Mouse (Mus musculus) liver, adult 2 months (tissue): ENCODE data around the gene Hist1h3i. TPM values are rescaled to one million over a fixed set of nuclear protein-coding genes. Genes with fewer than 3 reads are reported as not detected.
"Not testable (repeated sequence)": the region's sequence is repeated elsewhere in the genome, so short reads cannot be mapped to it uniquely, and the experiment has no call there.

ENCODE experiments used
- DNase-seq: peaks from one replicate; pipeline ENCODE4 v3.0.0-alpha.2; 2011; ENCODE audit warnings: low read depth, low spot score; ENCODE audit errors: extremely low read depth
- H3K27ac ChIP-seq: fragments of 200-500 bp; replicated peaks from 2 replicates; pipeline ENCODE4 v1.5.1; 2012; ENCODE audit warnings: low read depth, mild to moderate bottlenecking, control low read depth, inconsistent platforms, low read length; ENCODE audit not compliant: insufficient read depth
- H3K27me3 ChIP-seq: fragments of 200-500 bp; 2 replicates; pipeline ENCODE4 v1.6.1; 2012; ENCODE audit warnings: mild to moderate bottlenecking, moderate library complexity, low read length, inconsistent platforms; ENCODE audit not compliant: control insufficient read depth, insufficient read depth
- H3K36me3 ChIP-seq: fragments of 200-500 bp; 2 replicates; pipeline ENCODE4 v1.6.1; 2012; ENCODE audit warnings: low read length, inconsistent platforms; ENCODE audit not compliant: control insufficient read depth, insufficient read depth
- H3K4me1 ChIP-seq: fragments of 200-500 bp; 2 replicates; pipeline ENCODE4 v1.6.1; 2011; ENCODE audit warnings: low read length; ENCODE audit not compliant: control insufficient read depth, insufficient read depth
- H3K4me3 ChIP-seq: fragments of 200-500 bp; 2 replicates; pipeline ENCODE4 v1.5.1; 2011; ENCODE audit warnings: low read depth, mild to moderate bottlenecking, control low read depth, low read length, moderate library complexity; ENCODE audit not compliant: insufficient read depth
- H3K79me2 ChIP-seq: fragments of 200-500 bp; 2 replicates; pipeline ENCODE4 v1.6.1; 2012; ENCODE audit warnings: inconsistent platforms, mild to moderate bottlenecking, low read length, moderate library complexity; ENCODE audit not compliant: control insufficient read depth, insufficient read depth
- H3K9ac ChIP-seq: fragments of 200-500 bp; 2 replicates; pipeline ENCODE4 v1.6.1; 2012; ENCODE audit warnings: low read depth, mild to moderate bottlenecking, control low read depth, inconsistent platforms, low read length
- CTCF ChIP-seq: fragments of 200-500 bp; IDR thresholded peaks from 2 replicates; pipeline ENCODE4 v1.5.1; 2011; ENCODE audit warnings: low read depth, low read length, control low read depth
- POLR2A ChIP-seq: fragments of 200-500 bp; IDR thresholded peaks from 2 replicates; pipeline ENCODE4 v1.6.1; 2011; ENCODE audit warnings: low read length, control low read depth; ENCODE audit not compliant: insufficient read depth; ENCODE audit errors: extremely low read depth
- WGBS: fragments of 180-500 bp; shearing (Covaris S2); methylation state at CpG from one replicate; pipeline ENCODE4 v1.1.7; 2018; 5-methylcytosine and 5-hydroxymethylcytosine counted together
- polyA plus RNA-seq: library from polyadenylated mRNA; depleted of rRNA; stranded (reverse); fragments of >200 nt; gene quantifications from 2 replicates; pipeline ENCODE4 v1.2.3, GENCODE M21; 2012
- total RNA-seq: library from RNA; depleted of rRNA; stranded (reverse); fragments of >200 nt; gene quantifications from 2 replicates; pipeline ENCODE4 v1.2.3, GENCODE M21; 2014

Gene Hist1h3i
- total and polyA plus RNA-seq, 2 experiments: 4.1 to 26.6 TPM

- H3K36me3 ChIP-seq: no peaks in the 10 kb centered on the region
- peaks cover 7% of the 10 kb centered on the region for H3K4me1 ChIP-seq
- no peaks in the 10 kb centered on the region for H3K79me2 ChIP-seq
- H3K9ac ChIP-seq: peak overlapping the region; percentile 69
- DNase-seq: peak; percentile 68
- 3% methylated on average over 33 of the region's 33 CpGs for WGBS
- peak overlapping the region; percentile 8; the same call in 1 of the 2 replicates for H3K27ac ChIP-seq
- TF ChIP-seq CTCF (no peak), POLR2A (no peak)
- no peaks in the 10 kb centered on the region for H3K27me3 ChIP-seq
- H3K4me3 ChIP-seq: peak overlapping the region; percentile 57
Observed at GRCm38 (mm10) chr13:21778814-21779766, 4.1 kb downstream of the Hist1h3i start.

GRCm38 (mm10) chr13:21755707-21756106 is 27.5 kb downstream of the Hist1h3i start:
- Histone ChIP-seq H3K4me3 (no peak overlapping the region), H3K27ac (no peak overlapping the region), H3K9ac (no peak overlapping the region), H3K27me3 (no peaks in the 10 kb centered on the region), H3K36me3 (no peaks in the 10 kb centered on the region), H3K79me2 (no peaks in the 10 kb centered on the region), H3K4me1 (peaks cover 5% of the 10 kb centered on the region)
- WGBS: 87% methylated on average over 1 of the region's 1 CpGs
- DNase-seq: no peak
- TF ChIP-seq POLR2A (no peak), CTCF (no peak)

- not testable (repeated sequence) for H3K79me2 ChIP-seq, H3K9ac ChIP-seq, H3K4me1 ChIP-seq, H3K27me3 ChIP-seq, H3K36me3 ChIP-seq, H3K27ac ChIP-seq, DNase-seq
- H3K4me3 ChIP-seq: peak overlapping the region; percentile 40; the same call in 1 of the 2 replicates
- WGBS: under 1% methylated on average over 16 of the region's 26 CpGs
Observed at GRCm38 (mm10) chr13:21754294-21755001, 28.7 kb downstream of the Hist1h3i start.

- Histone ChIP-seq H3K9ac (peak within 1 kb of the TSS; percentile 77), H3K27ac (peak within 1 kb of the TSS; percentile 81), H3K4me3 (peak within 1 kb of the TSS; percentile 97)
- DNase-seq: peak; percentile 80
- not testable (repeated sequence) for H3K79me2 ChIP-seq, H3K27me3 ChIP-seq, H3K4me1 ChIP-seq, H3K36me3 ChIP-seq
- TF ChIP-seq POLR2A: 0 out of 2 replicates have a peak, but pooled peaks have one; percentile 35
- WGBS: under 1% methylated on average over 48 of the region's 50 CpGs
Observed at GRCm38 (mm10) chr13:21753524-21754285, 29.5 kb downstream of the Hist1h3i start, which contains the start of the genes Hist1h2ak and Hist1h2bn. Hist1h2ak (minus strand) TSS chr13:21753827. Hist1h2bn (plus strand) TSS chr13:21754123.

- 10% methylated on average over 10 of the region's 10 CpGs for WGBS
- Histone ChIP-seq H3K79me2 (no peaks in the 10 kb centered on the region; the same call in 1 of the 2 replicates), H3K4me3 (peak overlapping the region; percentile 97), H3K27ac (peak overlapping the region; percentile 37; the same call in 1 of the 2 replicates), H3K27me3 (no peaks in the 10 kb centered on the region), H3K9ac (peak overlapping the region; percentile 61), H3K36me3 (no peaks in the 10 kb centered on the region), H3K4me1 (peaks cover 7% of the 10 kb centered on the region)
- DNase-seq: no peak
- TF ChIP-seq CTCF (0 out of 2 replicates have a peak, but pooled peaks have one; percentile 1), POLR2A (no peak)
Observed at GRCm38 (mm10) chr13:21753051-21753523, 30.1 kb downstream of the Hist1h3i start.
